Mouse (Mus musculus) G1E (cell line): Measurements from ENCODE around the gene Cd274. TPM values are rescaled to one million over a fixed set of nuclear protein-coding genes. Genes with fewer than 3 reads are reported as not detected.
A peak's percentile ranks its signal among the peaks of the same experiment; 100 is the strongest.

Source experiments
- ATAC-seq: 2 replicates; pipeline ENCODE4 v1.8.0; 2016; ENCODE audit warnings: mild to moderate bottlenecking; ENCODE audit not compliant: insufficient number of reproducible peaks, poor library complexity, low FRiP score, severe bottlenecking; ENCODE audit errors: extremely low read depth
- DNase-seq: peaks from one replicate; pipeline ENCODE4 v3.0.0; 2012; ENCODE audit warnings: low spot score
- H3K27me3 ChIP-seq: 2 replicates; pipeline ENCODE4 v1.6.1; 2012; ENCODE audit warnings: mild to moderate bottlenecking, low read length, inconsistent platforms; ENCODE audit not compliant: insufficient read depth
- H3K36me3 ChIP-seq: replicated peaks from 2 replicates; pipeline ENCODE3; 2012; ENCODE audit warnings: mild to moderate bottlenecking, inconsistent platforms
- H3K4me1 ChIP-seq: 2 replicates; pipeline ENCODE4 v1.6.1; 2012; ENCODE audit warnings: low read depth, low read length, inconsistent platforms, mixed read lengths; ENCODE audit not compliant: insufficient read depth
- H3K4me3 ChIP-seq: 2 replicates; pipeline ENCODE4 v1.5.1; 2012; ENCODE audit warnings: low read depth, mild to moderate bottlenecking, inconsistent platforms, low read length, moderate library complexity, mixed read lengths
- H3K9me3 ChIP-seq: replicated peaks from 2 replicates; pipeline ENCODE4 v1.6.1; 2012; ENCODE audit warnings: inconsistent platforms
- CTCF ChIP-seq: IDR thresholded peaks from 2 replicates; pipeline ENCODE4 v1.5.1; 2012; ENCODE audit warnings: low read depth, low read length, inconsistent platforms, mixed read lengths
- GATA1 ChIP-seq: IDR thresholded peaks from 2 replicates; pipeline ENCODE4 v1.6.1; 2012; ENCODE audit warnings: borderline replicate concordance, low read length, inconsistent platforms, mixed read lengths
- GATA2 ChIP-seq: IDR thresholded peaks from 2 replicates; pipeline ENCODE4 v1.6.1; 2012; ENCODE audit warnings: low read depth, low read length, inconsistent platforms, borderline replicate concordance
- POLR2AphosphoS5 ChIP-seq: IDR thresholded peaks from 2 replicates; pipeline ENCODE4 v1.6.1; 2012; ENCODE audit warnings: low read depth, low read length, inconsistent platforms; ENCODE audit not compliant: insufficient replicate concordance
- TAL1 ChIP-seq: conservative IDR thresholded peaks from 2 replicates; pipeline ENCODE4 v1.6.1; 2012; ENCODE audit warnings: low read depth, low read length, inconsistent platforms, mixed read lengths
- polyA plus RNA-seq: library from polyadenylated mRNA; stranded (reverse); fragments of >175 nt; gene quantifications from 2 replicates; pipeline ENCODE4 v1.2.3, GENCODE M21; 2012
- total RNA-seq, 2 experiments: library from RNA; stranded (forward) in 1 of 2; stranded (reverse) in 1 of 2; fragments of 200-1000 nt in 1 of 2; fragments of >200 nt in 1 of 2; fragmentation: Nextera tagmentation in 1 of 2; gene quantifications; 2 replicates each; pipeline ENCODE4 v1.2.3; 2014 to 2017

Gene Cd274
- total and polyA plus RNA-seq, 3 experiments: 0.56 to 40.8 (median 15.1) TPM

- ATAC-seq (no peak), DNase-seq (no peak)
- no peak for TF ChIP-seq CTCF
- no peak for TF ChIP-seq POLR2AphosphoS5
- TF ChIP-seq GATA1: no peak
- TF ChIP-seq TAL1: no peak
- TF ChIP-seq GATA2: no peak
- Histone ChIP-seq H3K27me3 (no peaks in the 10 kb centered on the region), H3K4me3 (no peak overlapping the region), H3K4me1 (peaks cover 38% of the 10 kb centered on the region), H3K9me3 (no peaks in the 10 kb centered on the region; the same call in 1 of the 2 replicates), H3K36me3 (no peaks in the 10 kb centered on the region)
These were observed 29.1 kb downstream of the Cd274 start for GRCm38 (mm10) chr19:29396353-29396752.

DNA sequence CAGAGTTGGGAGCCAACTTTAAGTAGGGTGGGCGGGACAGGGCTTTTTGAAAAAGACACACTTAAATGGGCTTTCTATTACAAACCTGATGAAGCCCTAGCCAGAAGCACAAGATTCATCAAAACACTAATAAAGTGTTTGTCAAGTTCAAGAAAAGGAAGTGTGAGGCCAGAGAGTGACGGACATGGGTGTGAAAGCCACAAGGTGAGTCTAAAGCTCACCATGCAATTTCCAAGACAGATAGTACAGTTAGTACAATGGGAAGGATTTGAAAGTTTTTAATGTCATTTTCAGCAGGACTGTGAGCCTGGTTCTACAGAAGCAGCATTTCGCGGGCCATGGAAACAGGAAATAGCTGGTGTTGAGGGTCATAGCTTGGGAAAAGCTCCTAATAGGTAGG lies 32.5 kb downstream of the Cd274 start:
- H3K9me3 ChIP-seq: no peaks in the 10 kb centered on the region; the same call in 1 of the 2 replicates
- ATAC-seq (no peak), DNase-seq (no peak)
- H3K4me3 ChIP-seq: no peak overlapping the region; the same call in 1 of the 2 replicates
- TF ChIP-seq GATA1 (no peak), CTCF (no peak), GATA2 (no peak)
- H3K4me1 ChIP-seq: peaks cover 66% of the 10 kb centered on the region
- no peaks in the 10 kb centered on the region for H3K36me3 ChIP-seq
- no peaks in the 10 kb centered on the region for H3K27me3 ChIP-seq

GRCm38 (mm10) chr19:29400466-29400865 lies 33.2 kb downstream of the Cd274 start:
- H3K27me3 ChIP-seq: no peaks in the 10 kb centered on the region
- peak; percentile 73 for TF ChIP-seq TAL1
- TF ChIP-seq POLR2AphosphoS5: no peak
- DNase-seq (peak; percentile 50), ATAC-seq (peak; percentile 57)
- peaks cover 68% of the 10 kb centered on the region for H3K4me1 ChIP-seq
- H3K36me3 ChIP-seq: no peaks in the 10 kb centered on the region
- H3K4me3 ChIP-seq: no peak overlapping the region; the same call in 1 of the 2 replicates
- H3K9me3 ChIP-seq: no peaks in the 10 kb centered on the region; the same call in 1 of the 2 replicates

GRCm38 (mm10) chr19:29402621-29403020 lies 35.4 kb downstream of the Cd274 start:
- H3K4me3 ChIP-seq: no peak overlapping the region; the same call in 1 of the 2 replicates
- no peaks in the 10 kb centered on the region; the same call in 1 of the 2 replicates for H3K9me3 ChIP-seq
- H3K27me3 ChIP-seq: no peaks in the 10 kb centered on the region
- H3K36me3 ChIP-seq: no peaks in the 10 kb centered on the region
- ATAC-seq (no peak), DNase-seq (no peak)
- H3K4me1 ChIP-seq: peaks cover 64% of the 10 kb centered on the region
- TF ChIP-seq CTCF (no peak), POLR2AphosphoS5 (no peak), TAL1 (no peak), GATA2 (no peak), GATA1 (no peak)

DNA sequence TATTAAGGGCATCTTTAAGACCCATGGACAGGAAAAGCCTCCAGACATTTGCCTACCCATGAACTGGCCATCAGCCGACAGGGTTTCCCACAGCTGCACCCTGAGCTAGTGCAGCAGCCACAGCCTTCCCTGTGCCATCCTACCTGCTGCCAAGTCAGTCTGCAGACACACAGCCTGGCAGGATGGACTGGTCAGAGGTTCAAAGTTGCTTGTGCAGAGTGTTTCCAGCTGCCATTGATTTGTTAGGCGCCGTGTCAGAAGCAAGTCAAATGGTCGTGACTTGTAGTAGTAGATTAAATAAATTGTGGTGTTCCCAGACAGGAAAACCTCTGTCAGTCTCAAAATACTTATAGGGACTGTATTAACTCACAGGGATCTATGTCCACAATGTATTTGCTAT lies 36.0 kb downstream of the Cd274 start:
- no peaks in the 10 kb centered on the region for H3K27me3 ChIP-seq
- peaks cover 69% of the 10 kb centered on the region for H3K4me1 ChIP-seq
- DNase-seq: no peak
- H3K4me3 ChIP-seq: peak overlapping the region; percentile 57; the same call in 1 of the 2 replicates
- no peak for ATAC-seq
- TF ChIP-seq GATA1: no peak
- TF ChIP-seq POLR2AphosphoS5: no peak
- no peak for TF ChIP-seq CTCF
- TF ChIP-seq GATA2: no peak
- TF ChIP-seq TAL1: no peak
- no peaks in the 10 kb centered on the region for H3K36me3 ChIP-seq
- no peaks in the 10 kb centered on the region for H3K9me3 ChIP-seq

- no peaks in the 10 kb centered on the region for H3K36me3 ChIP-seq
- H3K4me1 ChIP-seq: peaks cover 70% of the 10 kb centered on the region
- H3K4me3 ChIP-seq: no peak overlapping the region
- DNase-seq (no peak), ATAC-seq (no peak)
- H3K9me3 ChIP-seq: no peaks in the 10 kb centered on the region
- TF ChIP-seq GATA1: no peak
- TF ChIP-seq TAL1: no peak
- no peak for TF ChIP-seq GATA2
- TF ChIP-seq POLR2AphosphoS5: no peak
- no peak for TF ChIP-seq CTCF
- no peaks in the 10 kb centered on the region for H3K27me3 ChIP-seq
These were observed 38.1 kb downstream of the Cd274 start for GRCm38 (mm10) chr19:29405388-29405787.
